Mouse (Mus musculus): ENCODE measurements around the gene Lman2l. TPM values are rescaled to one million over a fixed set of nuclear protein-coding genes. Genes with fewer than 3 reads are reported as not detected.
A peak's percentile ranks its signal among the peaks of the same experiment; 100 is the strongest.

Lman2l gene
- total RNA-seq (2014; rRNA removed) (15.5 and 21.8 TPM in 2 replicates), polyA plus RNA-seq (2015; fragmentation: Nextera tagmentation; extraction: Ambion mirVana) (27.3 and 37.6 TPM in 2 replicates)

- peak; percentile 22; the same call in 1 of the 2 replicates for TF ChIP-seq CTCF (IDR thresholded peaks at IDR 0.05; ENCODE audit: low read depth)
- ATAC-seq: peak; percentile 100
- WGBS: under 1% methylated on average over 57 of the region's 57 CpGs
- H3K4me2 ChIP-seq (ENCODE audit: low read depth): peak within 1 kb of the TSS; percentile 85
- H3K9ac ChIP-seq: peak within 1 kb of the TSS; percentile 60
- H3K36me3 ChIP-seq (ENCODE audit: insufficient read depth): peaks cover 4% of the 10 kb centered on the region; the same call in 1 of the 2 replicates
- DNase-seq: peak; percentile 97
- no peaks in the 10 kb centered on the region for H3K27me3 ChIP-seq (ENCODE audit: insufficient read depth, low read length)
- no peaks in the 10 kb centered on the region for H3K9me3 ChIP-seq (ENCODE audit: low read length)
- peak within 1 kb of the TSS; percentile 92 for H3K4me3 ChIP-seq (ENCODE audit: low read depth, low read length)
- H3K4me1 ChIP-seq (ENCODE audit: insufficient read depth): 0 out of 2 replicates have a peak, but pooled peaks cover 3% of the 10 kb centered on the region
- H3K27ac ChIP-seq (ENCODE audit: low read depth, low read length): peak within 1 kb of the TSS; percentile 86
Observed at GRCm38 (mm10) chr1:36444471-36445464, at the start of gene Lman2l. TSS of gene Lman2l (minus strand) at chr1:36445271.

DNA sequence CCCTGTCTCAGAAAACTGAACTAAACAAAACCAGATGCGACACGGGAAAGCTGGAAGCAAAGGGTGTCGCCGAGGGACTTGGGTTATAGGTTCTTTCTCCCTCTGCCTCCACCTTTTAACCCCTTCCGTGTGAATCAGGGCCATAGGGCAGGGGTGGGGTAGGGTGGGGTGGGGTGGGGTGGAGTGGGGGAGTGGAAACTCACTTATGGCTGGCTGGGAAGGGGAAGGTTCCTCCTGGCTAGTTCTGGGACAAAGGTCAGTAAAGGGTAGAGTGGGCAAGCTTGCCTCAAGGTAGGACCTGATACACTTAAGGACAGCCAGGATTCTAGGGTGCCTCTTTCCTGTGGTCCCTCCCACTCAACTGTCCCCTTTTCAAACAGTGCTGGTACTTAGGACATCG, 48.2 kb upstream of the Lman2l start:
- no peak for ATAC-seq
- Histone ChIP-seq H3K27me3 (ENCODE audit: insufficient read depth, low read length) (no peaks in the 10 kb centered on the region), H3K4me3 (ENCODE audit: low read depth, low read length) (no peak overlapping the region), H3K27ac (ENCODE audit: low read depth, low read length) (no peak overlapping the region), H3K4me1 (ENCODE audit: insufficient read depth) (no peaks in the 10 kb centered on the region), H3K9ac (no peak overlapping the region), H3K36me3 (ENCODE audit: insufficient read depth) (peaks cover 3% of the 10 kb centered on the region; the same call in 1 of the 2 replicates), H3K9me3 (ENCODE audit: low read length) (no peaks in the 10 kb centered on the region), H3K4me2 (ENCODE audit: low read depth) (no peak overlapping the region)
- no peak for TF ChIP-seq CTCF (IDR thresholded peaks at IDR 0.05; ENCODE audit: low read depth)
- 88% methylated on average over 6 of the region's 6 CpGs for WGBS
- no peak for DNase-seq

DNA sequence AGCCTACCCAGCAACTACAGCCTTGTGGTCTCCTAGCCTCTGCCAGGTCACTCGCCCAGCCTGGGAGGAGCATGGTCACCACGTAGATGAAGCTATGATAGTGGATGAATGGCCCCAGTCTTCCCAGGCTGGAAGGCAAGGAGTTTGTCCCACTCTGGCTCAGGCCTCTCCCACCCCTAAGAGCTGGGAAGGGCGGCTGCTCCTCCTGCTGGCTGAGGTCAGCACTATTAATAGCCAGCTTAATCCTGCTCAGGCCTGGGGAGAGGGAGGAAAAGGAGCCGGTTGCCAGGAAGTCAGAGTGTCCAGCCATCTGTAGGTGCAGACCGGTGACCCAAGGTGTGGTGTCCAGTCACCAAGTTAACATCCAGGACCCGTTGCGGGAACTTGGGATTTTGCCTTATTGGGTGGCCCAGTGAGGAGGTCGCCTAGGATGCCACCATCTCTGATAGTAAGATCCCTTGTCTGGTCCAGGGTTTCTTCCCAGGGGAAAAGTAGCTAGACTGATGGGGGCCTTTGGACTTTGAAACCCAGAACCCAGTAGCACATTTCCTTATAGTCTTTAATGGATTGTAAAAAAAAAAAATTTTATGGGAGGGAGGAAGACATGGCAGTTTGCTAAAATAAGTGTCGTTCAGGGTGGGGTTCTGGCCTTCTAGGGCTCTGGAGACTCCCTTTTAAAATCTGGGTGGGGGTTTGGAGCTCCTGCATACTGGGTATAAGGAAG, 47.5 kb upstream of the Lman2l start:
- Histone ChIP-seq H3K36me3 (ENCODE audit: insufficient read depth) (no peaks in the 10 kb centered on the region), H3K27ac (ENCODE audit: low read depth, low read length) (no peak overlapping the region), H3K27me3 (ENCODE audit: insufficient read depth, low read length) (no peaks in the 10 kb centered on the region), H3K4me3 (ENCODE audit: low read depth, low read length) (no peak overlapping the region), H3K4me2 (ENCODE audit: low read depth) (no peak overlapping the region), H3K9ac (no peak overlapping the region), H3K4me1 (ENCODE audit: insufficient read depth) (no peaks in the 10 kb centered on the region), H3K9me3 (ENCODE audit: low read length) (no peaks in the 10 kb centered on the region)
- 48% methylated on average over 9 of the region's 9 CpGs for WGBS
- ATAC-seq (peak; percentile 66), DNase-seq (no peak)
- TF ChIP-seq CTCF (IDR thresholded peaks at IDR 0.05; ENCODE audit: low read depth): peak; percentile 57

- TF ChIP-seq CTCF (IDR thresholded peaks at IDR 0.05; ENCODE audit: low read depth): no peak
- no peak overlapping the region for H3K4me2 ChIP-seq (ENCODE audit: low read depth)
- no peak for DNase-seq
- ATAC-seq: no peak
- H3K4me3 ChIP-seq (ENCODE audit: low read depth, low read length): no peak overlapping the region
- WGBS: 57% methylated on average over 6 of the region's 6 CpGs
- no peak overlapping the region for H3K27ac ChIP-seq (ENCODE audit: low read depth, low read length)
- H3K9me3 ChIP-seq (ENCODE audit: low read length): no peaks in the 10 kb centered on the region
- H3K4me1 ChIP-seq (ENCODE audit: insufficient read depth): no peaks in the 10 kb centered on the region
- H3K27me3 ChIP-seq (ENCODE audit: insufficient read depth, low read length): no peaks in the 10 kb centered on the region
- no peaks in the 10 kb centered on the region for H3K36me3 ChIP-seq (ENCODE audit: insufficient read depth)
- H3K9ac ChIP-seq: no peak overlapping the region
Observed at GRCm38 (mm10) chr1:36489661-36490060, 44.6 kb upstream of the Lman2l start.

DNA sequence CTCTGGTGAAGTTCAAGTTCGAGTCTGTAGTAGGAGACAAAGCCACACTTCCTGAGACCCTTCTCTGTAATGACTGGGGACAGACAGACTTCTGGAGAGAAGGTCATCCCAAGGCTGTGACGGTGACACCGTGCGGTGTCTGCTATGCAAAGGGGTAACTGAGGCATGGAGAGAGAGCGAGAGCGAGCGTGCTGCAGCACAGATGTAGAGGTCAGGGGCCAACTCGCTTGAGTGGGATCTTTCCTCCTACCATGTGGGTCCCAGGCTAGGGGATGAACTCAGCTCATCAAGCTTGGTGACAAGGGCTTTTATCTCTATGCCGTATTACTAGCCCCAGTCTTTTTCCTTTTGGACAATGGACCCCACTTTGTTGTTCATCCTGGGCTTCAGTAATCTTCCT, 42.0 kb upstream of the Lman2l start:
- H3K9me3 ChIP-seq (ENCODE audit: low read length): no peaks in the 10 kb centered on the region
- no peak for TF ChIP-seq CTCF (IDR thresholded peaks at IDR 0.05; ENCODE audit: low read depth)
- H3K27ac ChIP-seq (ENCODE audit: low read depth, low read length): no peak overlapping the region
- no peaks in the 10 kb centered on the region for H3K36me3 ChIP-seq (ENCODE audit: insufficient read depth)
- 86% methylated on average over 9 of the region's 9 CpGs for WGBS
- no peak for DNase-seq
- H3K4me2 ChIP-seq (ENCODE audit: low read depth): no peak overlapping the region
- ATAC-seq: no peak
- no peak overlapping the region for H3K4me3 ChIP-seq (ENCODE audit: low read depth, low read length)
- H3K4me1 ChIP-seq (ENCODE audit: insufficient read depth): no peaks in the 10 kb centered on the region
- H3K9ac ChIP-seq: no peak overlapping the region
- H3K27me3 ChIP-seq (ENCODE audit: insufficient read depth, low read length): no peaks in the 10 kb centered on the region

DNA sequence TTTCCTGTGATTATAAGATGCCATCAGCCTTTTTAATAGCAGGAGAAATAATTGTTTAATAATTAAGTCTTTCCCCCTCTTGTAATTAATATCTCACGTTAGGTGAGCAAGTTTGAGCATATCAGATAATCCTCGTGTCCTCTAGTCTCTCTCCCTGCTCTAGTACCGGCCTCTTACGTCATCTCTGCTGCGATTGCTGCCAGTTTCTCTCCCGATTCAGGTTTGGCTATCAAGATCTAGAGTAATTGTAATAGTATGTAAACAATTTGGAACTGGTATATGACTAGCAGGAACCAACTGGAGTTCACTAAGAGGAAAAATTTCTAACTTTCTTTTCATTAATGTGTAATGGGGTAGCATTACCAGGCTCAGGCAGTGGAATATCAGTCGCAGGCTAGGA, 40.0 kb upstream of the Lman2l start:
- H3K9ac ChIP-seq: no peak overlapping the region
- TF ChIP-seq CTCF (IDR thresholded peaks at IDR 0.05; ENCODE audit: low read depth): no peak
- no peak overlapping the region for H3K27ac ChIP-seq (ENCODE audit: low read depth, low read length)
- ATAC-seq (no peak), DNase-seq (no peak)
- no peaks in the 10 kb centered on the region for H3K27me3 ChIP-seq (ENCODE audit: insufficient read depth, low read length)
- H3K36me3 ChIP-seq (ENCODE audit: insufficient read depth): no peaks in the 10 kb centered on the region
- no peaks in the 10 kb centered on the region for H3K4me1 ChIP-seq (ENCODE audit: insufficient read depth)
- no peaks in the 10 kb centered on the region for H3K9me3 ChIP-seq (ENCODE audit: low read length)
- WGBS: 81% methylated on average over 7 of the region's 7 CpGs
- H3K4me2 ChIP-seq (ENCODE audit: low read depth): no peak overlapping the region
- H3K4me3 ChIP-seq (ENCODE audit: low read depth, low read length): no peak overlapping the region

Measured in forebrain, postnatal 0 days (tissue).